Mouse (Mus musculus): ENCODE measurements around the gene Ifna15.

Ifna15 gene

GRCm38 (mm10) chr4:88525393-88525792, 32.7 kb downstream of the Ifna15 start:
- TF ChIP-seq GATA4 (IDR thresholded peaks at IDR 0.05; ENCODE audit: insufficient replicate concordance, low read length), result no peak

- TF ChIP-seq GATA4 (IDR thresholded peaks at IDR 0.05; ENCODE audit: insufficient replicate concordance, low read length), result no peak
Measured at GRCm38 (mm10) chr4:88523241-88523640, 34.8 kb downstream of the Ifna15 start.

GRCm38 (mm10) chr4:88522674-88523073, 35.4 kb downstream of the Ifna15 start, which contains the start of gene Ifnb1:
Gene Ifnb1 (minus strand): TSS chr4:88522774.
- TF ChIP-seq GATA4 (IDR thresholded peaks at IDR 0.05; ENCODE audit: insufficient replicate concordance, low read length), result no peak

- no peak for TF ChIP-seq GATA4 (IDR thresholded peaks at IDR 0.05; ENCODE audit: insufficient replicate concordance, low read length)
Measured at GRCm38 (mm10) chr4:88517957-88518356, 40.1 kb downstream of the Ifna15 start.

- TF ChIP-seq GATA4 (IDR thresholded peaks at IDR 0.05; ENCODE audit: insufficient replicate concordance, low read length), result peak; percentile 29; the same call in 1 of the 2 replicates
Measured at GRCm38 (mm10) chr4:88515711-88516211, 42.3 kb downstream of the Ifna15 start.

- no peak for TF ChIP-seq GATA4 (IDR thresholded peaks at IDR 0.05; ENCODE audit: insufficient replicate concordance, low read length)
Measured at GRCm38 (mm10) chr4:88515250-88515649, 42.8 kb downstream of the Ifna15 start.

- no peak for TF ChIP-seq GATA4 (IDR thresholded peaks at IDR 0.05; ENCODE audit: insufficient replicate concordance, low read length)
Measured at GRCm38 (mm10) chr4:88514403-88514802, 43.6 kb downstream of the Ifna15 start.

- no peak for TF ChIP-seq GATA4 (IDR thresholded peaks at IDR 0.05; ENCODE audit: insufficient replicate concordance, low read length)
Measured at GRCm38 (mm10) chr4:88513743-88514142, 44.3 kb downstream of the Ifna15 start.
